Mouse (Mus musculus): ENCODE measurements at regions not wholly inside any gene's neighbourhood (a gene's known extent, or its start where the extent isn't known, plus 50 kb on each side); places are given as distances from the start of the nearest gene placed in this dataset.

GRCm38 (mm10) chr1:186572651-186573050, 133.1 kb downstream of the Tgfb2 start:
- no peak for DNase-seq (ENCODE audit: low spot score)

- no peak for DNase-seq (ENCODE audit: low spot score)
Observed at GRCm38 (mm10) chr1:186572092-186572491, 133.7 kb downstream of the Tgfb2 start.

GRCm38 (mm10) chr1:186568496-186568895, 137.3 kb downstream of the Tgfb2 start:
- no peak for DNase-seq (ENCODE audit: low spot score)

- DNase-seq (ENCODE audit: low spot score) = no peak
Observed at GRCm38 (mm10) chr1:186568076-186568475, 137.7 kb downstream of the Tgfb2 start.

GRCm38 (mm10) chr1:186567136-186567826, 138.5 kb downstream of the Tgfb2 start:
- DNase-seq (ENCODE audit: low spot score) = no peak

- DNase-seq (ENCODE audit: low spot score) = no peak
Observed at GRCm38 (mm10) chr1:186562027-186562426, 143.8 kb downstream of the Tgfb2 start.

GRCm38 (mm10) chr1:186555441-186555975, 150.3 kb downstream of the Tgfb2 start:
- no peak for DNase-seq (ENCODE audit: low spot score)

- no peak for DNase-seq (ENCODE audit: low spot score)
Observed at GRCm38 (mm10) chr1:186554520-186555010, 151.2 kb downstream of the Tgfb2 start.

GRCm38 (mm10) chr1:186552689-186553088, 153.1 kb downstream of the Tgfb2 start:
- no peak for DNase-seq (ENCODE audit: low spot score)

GRCm38 (mm10) chr1:186550265-186550885, 155.4 kb downstream of the Tgfb2 start:
- DNase-seq (ENCODE audit: low spot score) = no peak

- DNase-seq (ENCODE audit: low spot score) = no peak
Observed at GRCm38 (mm10) chr1:186549207-186549606, 156.6 kb downstream of the Tgfb2 start.

- DNase-seq (ENCODE audit: low spot score) = no peak
Observed at GRCm38 (mm10) chr1:186546386-186547185, 159.2 kb downstream of the Tgfb2 start.

- DNase-seq (ENCODE audit: low spot score) = no peak
Observed at GRCm38 (mm10) chr1:186540070-186540469, 165.7 kb downstream of the Tgfb2 start.

- no peak for DNase-seq (ENCODE audit: low spot score)
Observed at GRCm38 (mm10) chr1:186538233-186538632, 167.6 kb downstream of the Tgfb2 start.

GRCm38 (mm10) chr1:186515976-186516375, 189.8 kb downstream of the Tgfb2 start:
- DNase-seq (ENCODE audit: low spot score) = no peak

- peak; percentile 23 for DNase-seq (ENCODE audit: low spot score)
Observed at GRCm38 (mm10) chr1:186515071-186515470, 190.7 kb downstream of the Tgfb2 start.

- no peak for DNase-seq (ENCODE audit: low spot score)
Observed at GRCm38 (mm10) chr1:186513861-186514260, 191.9 kb downstream of the Tgfb2 start.

- DNase-seq (ENCODE audit: low spot score) = no peak
Observed at GRCm38 (mm10) chr1:186510531-186510930, 195.3 kb downstream of the Tgfb2 start.

GRCm38 (mm10) chr1:186508358-186508757, 197.4 kb downstream of the Tgfb2 start:
- DNase-seq (ENCODE audit: low spot score) = no peak

GRCm38 (mm10) chr1:186507956-186508355, 197.8 kb downstream of the Tgfb2 start:
- no peak for DNase-seq (ENCODE audit: low spot score)

GRCm38 (mm10) chr1:186506517-186506916, 199.3 kb downstream of the Tgfb2 start:
- no peak for DNase-seq (ENCODE audit: low spot score)

- DNase-seq (ENCODE audit: low spot score) = no peak
Observed at GRCm38 (mm10) chr1:186505912-186506311, 199.9 kb downstream of the Tgfb2 start.
